Mouse (Mus musculus) forebrain, embryonic 12.5 days (tissue): ENCODE measurements around the gene Tmem158. TPM values are rescaled to one million over a fixed set of nuclear protein-coding genes. Genes with fewer than 3 reads are reported as not detected.

Experiments used
- ATAC-seq: fragments of 200-750 bp; cut with Nextera tagmentation; 2 replicates; pipeline ENCODE4 v1.8.0; 2017; ENCODE audit warnings: moderate TSS enrichment; ENCODE audit not compliant: low FRiP score
- H3K27ac ChIP-seq: fragments of 300-500 bp; sonication (generic); 2 replicates; pipeline ENCODE4 v1.5.1; 2016; ENCODE audit warnings: mild to moderate bottlenecking
- H3K27me3 ChIP-seq: fragments of 300-500 bp; sonication (generic); 2 replicates; pipeline ENCODE4 v1.6.1; 2016; ENCODE audit warnings: mild to moderate bottlenecking
- H3K36me3 ChIP-seq: fragments of 300-500 bp; sonication (generic); replicated peaks from 2 replicates; pipeline ENCODE4 v1.6.1; 2016; ENCODE audit warnings: mild to moderate bottlenecking
- H3K4me1 ChIP-seq: fragments of 300-500 bp; sonication (generic); 2 replicates; pipeline ENCODE4 v1.6.1; 2016
- H3K4me2 ChIP-seq: fragments of 300-500 bp; sonication (generic); 2 replicates; pipeline ENCODE4 v1.6.1; 2016; ENCODE audit warnings: mild to moderate bottlenecking, moderate library complexity
- H3K4me3 ChIP-seq: fragments of 300-500 bp; sonication (generic); replicated peaks from 2 replicates; pipeline ENCODE4 v1.5.1; 2016; ENCODE audit warnings: mild to moderate bottlenecking
- H3K9ac ChIP-seq: fragments of 300-500 bp; sonication (generic); 2 replicates; pipeline ENCODE4 v1.6.1; 2016; ENCODE audit warnings: mild to moderate bottlenecking
- H3K9me3 ChIP-seq: fragments of 300-500 bp; sonication (generic); 2 replicates; pipeline ENCODE4 v1.6.1; 2016
- WGBS: fragments of 180-500 bp; shearing (Covaris S2); methylation state at CpG from one replicate; pipeline ENCODE4 v1.1.7; 2016; 5-methylcytosine and 5-hydroxymethylcytosine counted together
- polyA plus RNA-seq: library from polyadenylated mRNA; unstranded; fragments of >200 nt; fragmentation: Nextera tagmentation; extraction: Ambion mirVana; gene quantifications from 2 replicates; pipeline ENCODE4 v1.2.1, GENCODE M21; 2016

The Tmem158 gene
- polyA plus RNA-seq = 10.7 and 12.6 TPM in 2 replicates

DNA sequence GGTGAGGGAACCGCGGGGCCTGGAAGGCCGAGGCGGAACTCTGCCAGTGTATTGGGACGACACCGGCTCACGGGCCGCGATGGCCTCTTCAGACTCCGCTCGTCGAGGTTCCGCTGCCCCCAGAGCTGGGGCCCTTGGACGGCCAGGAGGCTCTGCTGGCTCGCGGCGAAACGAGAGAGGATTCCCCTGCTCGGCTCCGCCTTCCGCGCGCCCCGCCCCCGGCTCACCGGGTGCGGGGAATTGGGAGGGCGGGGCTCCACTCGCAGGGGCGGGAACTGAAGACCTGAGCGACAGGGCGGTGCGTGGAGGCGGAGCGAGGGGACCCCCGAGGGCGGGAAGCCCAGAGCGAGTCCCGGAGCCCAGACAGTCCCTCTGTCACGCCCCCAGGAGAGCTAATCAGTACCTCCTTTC is at the start of gene Tmem158:
Gene Tmem158 (minus strand): TSS at position 154 of the 411 bp plus-strand sequence.
- peak within 1 kb of the TSS; percentile 75 for H3K4me3 ChIP-seq
- peaks cover 7% of the 10 kb centered on the region; the same call in 1 of the 2 replicates for H3K4me1 ChIP-seq
- WGBS = under 1% methylated on average over 40 of the region's 40 CpGs
- H3K27ac ChIP-seq = peak within 1 kb of the TSS; percentile 65
- H3K9ac ChIP-seq = peak within 1 kb of the TSS; percentile 66
- peaks cover 27% of the 10 kb centered on the region for H3K27me3 ChIP-seq
- H3K4me2 ChIP-seq = peak within 1 kb of the TSS; percentile 95
- no peaks in the 10 kb centered on the region for H3K9me3 ChIP-seq
- peak; percentile 92 for ATAC-seq
- H3K36me3 ChIP-seq = no peaks in the 10 kb centered on the region

DNA sequence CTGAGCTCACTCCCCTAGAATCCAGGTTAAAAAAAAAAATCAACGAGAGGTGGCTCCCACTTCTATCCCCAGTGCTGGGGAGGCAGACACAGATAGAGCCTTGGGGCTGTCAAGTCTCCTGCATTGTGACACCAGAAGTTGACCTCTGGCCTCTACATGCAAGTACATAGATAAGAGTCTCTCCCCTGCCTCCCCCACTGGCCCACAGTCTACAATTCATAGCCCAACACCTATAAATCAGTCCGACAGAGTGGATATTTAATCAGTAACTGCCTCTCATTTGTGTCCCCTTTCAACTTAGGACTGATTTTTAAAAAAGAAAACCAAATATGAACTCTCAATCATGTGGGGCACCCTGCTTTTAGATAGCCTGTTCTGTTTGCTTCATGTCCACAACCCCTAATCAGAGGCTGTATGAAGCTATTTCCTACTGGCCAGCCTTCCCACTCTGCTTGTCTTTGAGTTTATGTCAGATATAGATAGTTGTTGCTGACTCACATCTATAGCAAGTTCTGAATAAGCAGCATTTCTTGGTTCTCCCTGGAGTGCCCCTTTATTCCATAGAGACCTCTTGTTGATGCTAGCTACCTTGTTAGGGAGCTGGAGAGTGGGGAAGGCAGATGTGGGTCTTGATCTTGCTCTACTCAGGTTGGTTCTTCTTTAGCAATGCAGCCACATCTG is 49.3 kb upstream of the Tmem158 start:
- Histone ChIP-seq H3K4me3 (no peak overlapping the region), H3K9me3 (no peaks in the 10 kb centered on the region), H3K4me1 (no peaks in the 10 kb centered on the region), H3K27ac (no peak overlapping the region), H3K36me3 (no peaks in the 10 kb centered on the region), H3K4me2 (no peak overlapping the region), H3K9ac (no peak overlapping the region), H3K27me3 (no peaks in the 10 kb centered on the region)
- no peak for ATAC-seq
- WGBS = 90% methylated on average over 2 of the region's 2 CpGs

GRCm38 (mm10) chr9:123309073-123309472 is 48.5 kb upstream of the Tmem158 start:
- Histone ChIP-seq H3K4me3 (no peak overlapping the region), H3K27ac (no peak overlapping the region), H3K36me3 (no peaks in the 10 kb centered on the region), H3K4me1 (no peaks in the 10 kb centered on the region), H3K27me3 (no peaks in the 10 kb centered on the region), H3K4me2 (no peak overlapping the region), H3K9ac (no peak overlapping the region), H3K9me3 (no peaks in the 10 kb centered on the region)
- no peak for ATAC-seq
- 76% methylated on average over 5 of the region's 5 CpGs for WGBS

DNA sequence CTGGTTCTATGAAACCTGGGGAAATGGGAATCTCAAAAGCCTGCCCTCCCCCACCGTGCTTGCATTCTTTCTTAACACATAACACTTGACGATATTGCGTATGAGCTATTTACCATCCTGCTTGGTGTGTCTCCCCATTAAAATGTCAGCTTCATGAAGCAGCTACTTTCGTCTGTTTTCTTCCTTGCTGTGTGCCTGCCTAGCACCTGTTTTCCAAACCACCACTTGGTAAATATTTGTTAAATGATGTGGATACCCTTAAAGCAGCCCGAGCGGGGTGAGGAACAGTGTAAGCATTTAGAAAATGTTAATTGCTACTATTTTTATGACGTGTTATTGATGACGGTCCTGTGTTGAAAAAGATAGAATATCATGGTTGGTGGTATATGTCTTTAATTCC is 44.4 kb upstream of the Tmem158 start:
- no peak overlapping the region for H3K27ac ChIP-seq
- ATAC-seq = no peak

DNA sequence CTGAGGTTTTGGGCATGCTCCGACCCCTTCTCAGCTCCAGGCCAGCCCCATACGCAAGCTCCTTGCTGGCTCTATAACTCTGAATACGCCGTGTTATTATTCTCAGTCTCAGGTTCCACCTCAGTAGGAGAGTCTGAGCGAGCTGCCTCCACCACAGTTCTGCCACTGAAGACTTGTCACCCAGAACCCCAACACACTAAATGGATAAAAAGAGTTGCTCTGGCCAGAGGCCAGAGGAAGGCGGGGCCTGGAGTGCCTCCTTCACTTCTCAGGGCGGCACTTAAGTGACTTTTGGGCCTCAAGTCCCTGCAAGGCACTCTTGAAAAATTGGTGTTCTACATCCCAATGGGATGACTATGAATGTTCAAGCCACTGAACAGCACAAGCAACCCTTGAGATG is 43.4 kb upstream of the Tmem158 start:
- no peaks in the 10 kb centered on the region for H3K9me3 ChIP-seq
- H3K4me1 ChIP-seq = no peaks in the 10 kb centered on the region
- H3K9ac ChIP-seq = no peak overlapping the region
- WGBS = 83% methylated on average over 7 of the region's 7 CpGs
- H3K27ac ChIP-seq = no peak overlapping the region
- H3K36me3 ChIP-seq = no peaks in the 10 kb centered on the region
- no peaks in the 10 kb centered on the region for H3K27me3 ChIP-seq
- no peak overlapping the region for H3K4me2 ChIP-seq
- ATAC-seq = no peak
- no peak overlapping the region for H3K4me3 ChIP-seq

More for the DNA sequence above, 44.4 kb upstream of the Tmem158 start:
- no peaks in the 10 kb centered on the region for H3K4me1 ChIP-seq
- no peaks in the 10 kb centered on the region for H3K9me3 ChIP-seq
- no peaks in the 10 kb centered on the region for H3K36me3 ChIP-seq
- H3K4me3 ChIP-seq = no peak overlapping the region
- H3K4me2 ChIP-seq = no peak overlapping the region
- no peaks in the 10 kb centered on the region for H3K27me3 ChIP-seq
- H3K9ac ChIP-seq = no peak overlapping the region
- WGBS = 89% methylated on average over 8 of the region's 8 CpGs

- WGBS = 87% methylated on average over 2 of the region's 2 CpGs
- Histone ChIP-seq H3K9ac (no peak overlapping the region), H3K4me3 (no peak overlapping the region), H3K4me2 (no peak overlapping the region), H3K27me3 (no peaks in the 10 kb centered on the region), H3K4me1 (no peaks in the 10 kb centered on the region), H3K27ac (no peak overlapping the region), H3K9me3 (no peaks in the 10 kb centered on the region), H3K36me3 (no peaks in the 10 kb centered on the region)
- ATAC-seq = no peak
Observed at GRCm38 (mm10) chr9:123302759-123303313, 42.3 kb upstream of the Tmem158 start.

DNA sequence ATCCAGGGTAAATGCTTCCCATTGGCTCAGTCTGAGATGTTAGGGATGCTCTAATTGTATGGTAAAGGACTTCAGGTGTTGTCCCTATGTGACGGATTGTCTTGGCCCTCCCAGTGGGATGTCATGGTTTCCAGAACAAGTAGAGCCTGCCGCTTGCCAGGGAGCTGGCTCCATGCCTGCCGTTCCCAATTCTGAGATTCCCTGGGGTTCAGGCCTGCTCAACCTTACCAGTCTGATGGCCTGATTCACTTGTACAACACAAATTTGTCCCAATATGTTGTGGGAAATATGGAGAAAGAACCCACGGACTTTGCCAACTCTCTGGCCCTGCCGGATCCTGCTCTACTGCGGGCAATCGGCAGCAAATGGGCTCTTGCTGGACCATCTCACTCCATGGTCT is 37.3 kb upstream of the Tmem158 start:
- Histone ChIP-seq H3K9ac (no peak overlapping the region), H3K4me2 (no peak overlapping the region), H3K4me1 (no peaks in the 10 kb centered on the region), H3K4me3 (no peak overlapping the region), H3K9me3 (no peaks in the 10 kb centered on the region), H3K36me3 (no peaks in the 10 kb centered on the region), H3K27me3 (no peaks in the 10 kb centered on the region), H3K27ac (no peak overlapping the region)
- 87% methylated on average over 7 of the region's 7 CpGs for WGBS
- ATAC-seq = no peak

- H3K27ac ChIP-seq = no peak overlapping the region
- no peak overlapping the region for H3K4me3 ChIP-seq
- H3K9me3 ChIP-seq = no peaks in the 10 kb centered on the region
- ATAC-seq = no peak
- H3K4me2 ChIP-seq = no peak overlapping the region
- H3K36me3 ChIP-seq = no peaks in the 10 kb centered on the region
- no peak overlapping the region for H3K9ac ChIP-seq
- no peaks in the 10 kb centered on the region for H3K27me3 ChIP-seq
- H3K4me1 ChIP-seq = no peaks in the 10 kb centered on the region
Observed at GRCm38 (mm10) chr9:123296229-123296628, 35.7 kb upstream of the Tmem158 start.

DNA sequence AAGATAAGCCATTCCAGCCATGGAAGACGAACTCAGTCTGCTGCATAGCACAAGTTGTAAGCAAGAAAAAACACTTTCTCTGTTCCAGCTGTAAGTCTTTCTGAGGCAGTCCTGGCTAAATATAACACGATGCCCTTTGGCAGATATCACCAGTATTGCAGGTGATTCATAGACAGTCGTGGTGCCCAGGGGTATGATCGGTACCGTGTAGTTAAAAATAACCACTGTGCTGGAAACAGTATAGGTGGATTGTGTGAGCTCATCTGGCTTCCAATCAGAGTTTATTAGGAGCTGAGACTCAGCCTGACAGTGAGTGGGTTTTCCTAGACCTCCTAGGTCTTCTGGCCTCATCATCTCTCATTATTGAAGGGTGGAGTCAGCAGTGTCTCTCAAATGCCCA is 34.0 kb upstream of the Tmem158 start:
- no peaks in the 10 kb centered on the region for H3K9me3 ChIP-seq

DNA sequence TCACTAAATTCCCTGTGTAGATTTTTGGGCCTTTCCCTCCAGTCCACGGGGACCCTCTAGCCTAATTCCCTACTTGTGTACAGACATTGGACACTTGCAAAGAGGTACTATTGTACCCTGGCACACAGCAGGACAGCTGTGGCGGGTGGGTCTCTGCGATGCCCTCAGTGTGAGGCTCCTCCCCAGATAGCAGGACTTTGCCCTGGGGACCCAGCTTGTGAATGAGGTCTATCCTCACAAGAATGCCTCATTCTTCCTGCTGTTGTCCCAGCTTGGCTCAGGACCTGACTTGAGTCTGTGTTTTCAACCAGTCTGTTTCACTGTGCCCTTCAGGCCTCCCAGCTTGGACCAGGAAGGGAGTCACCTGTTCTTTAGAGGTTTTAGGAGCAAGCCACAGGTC is 27.8 kb upstream of the Tmem158 start:
- no peak for ATAC-seq
- no peak overlapping the region for H3K9ac ChIP-seq
- no peak overlapping the region for H3K4me2 ChIP-seq
- 76% methylated on average over 3 of the region's 3 CpGs for WGBS
- no peaks in the 10 kb centered on the region for H3K9me3 ChIP-seq
- H3K4me1 ChIP-seq = no peaks in the 10 kb centered on the region
- no peak overlapping the region for H3K27ac ChIP-seq
- H3K27me3 ChIP-seq = no peaks in the 10 kb centered on the region
- H3K36me3 ChIP-seq = no peaks in the 10 kb centered on the region
- no peak overlapping the region for H3K4me3 ChIP-seq

More for the DNA sequence above, 34.0 kb upstream of the Tmem158 start:
- no peaks in the 10 kb centered on the region for H3K4me1 ChIP-seq
- 88% methylated on average over 5 of the region's 5 CpGs for WGBS
- no peak overlapping the region for H3K4me2 ChIP-seq
- H3K27ac ChIP-seq = no peak overlapping the region
- no peak overlapping the region for H3K9ac ChIP-seq
- no peaks in the 10 kb centered on the region for H3K36me3 ChIP-seq
- no peaks in the 10 kb centered on the region for H3K27me3 ChIP-seq
- no peak overlapping the region for H3K4me3 ChIP-seq
- no peak for ATAC-seq

- Histone ChIP-seq H3K36me3 (no peaks in the 10 kb centered on the region), H3K9ac (no peak overlapping the region), H3K9me3 (no peaks in the 10 kb centered on the region), H3K4me1 (no peaks in the 10 kb centered on the region), H3K4me3 (no peak overlapping the region), H3K4me2 (no peak overlapping the region), H3K27ac (no peak overlapping the region), H3K27me3 (no peaks in the 10 kb centered on the region)
- no peak for ATAC-seq
- 66% methylated on average over 4 of the region's 4 CpGs for WGBS
Observed at GRCm38 (mm10) chr9:123285623-123286022, 25.1 kb upstream of the Tmem158 start.

GRCm38 (mm10) chr9:123280775-123281174 is 20.2 kb upstream of the Tmem158 start:
- ATAC-seq = no peak
- H3K36me3 ChIP-seq = no peaks in the 10 kb centered on the region
- H3K9me3 ChIP-seq = no peaks in the 10 kb centered on the region
- H3K4me3 ChIP-seq = no peak overlapping the region
- H3K4me2 ChIP-seq = no peak overlapping the region
- no peaks in the 10 kb centered on the region for H3K27me3 ChIP-seq
- no peaks in the 10 kb centered on the region for H3K4me1 ChIP-seq
- no peak overlapping the region for H3K27ac ChIP-seq
- H3K9ac ChIP-seq = no peak overlapping the region

DNA sequence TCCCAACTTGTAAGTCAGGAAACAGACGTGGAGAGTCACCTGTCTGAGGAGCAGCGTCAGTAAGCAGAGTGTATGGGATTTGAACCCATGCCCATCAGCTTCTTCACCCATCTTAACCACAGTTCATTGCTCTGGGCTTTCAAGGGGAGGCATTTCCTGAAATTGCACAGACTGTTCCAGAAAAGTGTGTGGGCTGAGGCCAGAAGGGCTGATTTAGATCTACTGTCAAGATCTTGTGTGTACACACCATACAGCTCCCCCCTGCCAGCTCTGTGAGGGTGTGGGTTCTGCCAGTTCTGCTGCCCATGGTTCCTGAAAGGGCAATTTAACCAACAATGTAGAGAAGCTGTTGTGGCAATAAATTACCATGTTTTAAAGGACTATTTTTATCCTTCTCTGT is 17.4 kb upstream of the Tmem158 start:
- 77% methylated on average over 2 of the region's 2 CpGs for WGBS
- Histone ChIP-seq H3K9ac (no peak overlapping the region), H3K4me2 (no peak overlapping the region), H3K4me3 (no peak overlapping the region), H3K27me3 (no peaks in the 10 kb centered on the region), H3K9me3 (no peaks in the 10 kb centered on the region), H3K4me1 (no peaks in the 10 kb centered on the region), H3K36me3 (no peaks in the 10 kb centered on the region), H3K27ac (no peak overlapping the region)
- ATAC-seq = no peak
